Mouse (Mus musculus) olfactory bulb, adult 2 months (tissue): ENCODE measurements around the gene Traf1.

ENCODE experiments used
- CTCF ChIP-seq: fragments of 200-500 bp; IDR thresholded peaks from 2 replicates; pipeline ENCODE4 v1.5.1; 2012; ENCODE audit warnings: low read depth, mild to moderate bottlenecking, low read length, moderate library complexity; ENCODE audit not compliant: insufficient read depth
- POLR2A ChIP-seq: fragments of 200-500 bp; IDR thresholded peaks from 2 replicates; pipeline ENCODE4 v1.6.1; 2012; ENCODE audit warnings: mild to moderate bottlenecking, low read depth, low read length, moderate library complexity; ENCODE audit not compliant: insufficient read depth

GRCm38 (mm10) chr2:34962893-34963292 lies 1.3 kb upstream of the Traf1 start:
- TF ChIP-seq POLR2A = no peak
- no peak for TF ChIP-seq CTCF
